ENCODE assay signal across 7 mouse cellular contexts in the genomic region with DNA sequence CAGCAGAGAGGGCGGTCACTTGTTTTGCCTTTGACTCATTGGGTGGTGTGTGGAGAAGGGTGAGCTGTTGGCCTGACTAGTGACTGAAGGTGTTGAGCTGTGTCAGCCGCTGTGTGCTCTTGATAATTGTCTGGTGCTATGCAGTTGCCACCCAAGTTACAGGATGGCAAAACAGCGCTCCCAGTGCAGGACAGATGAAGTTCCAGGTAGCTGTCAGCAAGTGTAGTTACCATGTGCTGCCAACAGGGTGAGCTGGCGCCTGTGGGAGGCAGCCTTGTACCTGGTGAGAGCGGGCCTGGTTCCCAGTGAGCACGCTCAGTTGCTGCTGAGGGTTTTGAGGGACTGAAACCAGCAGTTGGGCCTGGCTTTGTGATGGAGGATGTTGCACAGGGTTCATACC. TPM values are rescaled to one million over a fixed set of nuclear protein-coding genes. Genes with fewer than 3 reads are reported as not detected.
DNase-seq lines count a peak whose midpoint lies in the region; ATAC-seq and TF ChIP-seq lines count a peak whose summit lies in the region.

No protein-coding gene starts in this region.

- TF ChIP-seq CTCF in C2C12 (IDR thresholded peaks at IDR 0.05; ENCODE audit: control insufficient read depth, insufficient read depth, insufficient read length): peak; percentile 19
- peak; percentile 94 for TF ChIP-seq CTCF in ES-Bruce4 (IDR thresholded peaks at IDR 0.05; ENCODE audit: low read depth, low read length)

- no peaks in the 10 kb centered on the region for H3K9me3 ChIP-seq in ES-Bruce4 (replicated peaks; ENCODE audit: control insufficient read depth, insufficient read depth, low read length, poor library complexity, severe bottlenecking)
- H3K9me3 ChIP-seq in kidney, embryonic 15.5 days (replicated peaks): no peaks in the 10 kb centered on the region; the same call in 1 of the 2 replicates

- H3K79me3 ChIP-seq in C2C12 (ENCODE audit: low read depth): peaks cover 50% of the 10 kb centered on the region

- peak; percentile 51; the same call in 1 of the 2 replicates for TF ChIP-seq EP300 in ES-Bruce4 (IDR thresholded peaks at IDR 0.05; ENCODE audit: insufficient read depth, low read depth, low read length)

- peak; percentile 71 for DNase-seq in cerebellum, adult 9-10 months
- peak; percentile 69 for DNase-seq in forelimb bud, embryonic 11.5 days (ENCODE audit: low read depth, low spot score)
- peak; percentile 51 for DNase-seq in lung, postnatal 25 days (ENCODE audit: low spot score)
- peak; percentile 54 to 61 for DNase-seq in spleen, postnatal 14 days (ENCODE audit: low spot score in 2 of 2)

- H3K4me1 ChIP-seq in ES-Bruce4 (ENCODE audit: control insufficient read depth, insufficient read depth, low read length): peaks cover 8% of the 10 kb centered on the region
- peaks cover 34% of the 10 kb centered on the region for H3K4me1 ChIP-seq in kidney, embryonic 15.5 days

- TF ChIP-seq POLR2A in ES-Bruce4 (IDR thresholded peaks at IDR 0.05; ENCODE audit: insufficient read depth, low read length): no peak

- H3K27ac ChIP-seq in ES-Bruce4 (ENCODE audit: insufficient read depth, low read length): no peak overlapping the region
- H3K27ac ChIP-seq in kidney, embryonic 15.5 days: peak overlapping the region; percentile 7

- H3K36me3 ChIP-seq in C2C12 (ENCODE audit: control insufficient read depth, insufficient read depth): peaks cover 82% of the 10 kb centered on the region
- peaks cover 13% of the 10 kb centered on the region for H3K36me3 ChIP-seq in ES-Bruce4 (ENCODE audit: control insufficient read depth, insufficient read depth, low read length, poor library complexity, severe bottlenecking)
- peaks cover 79% of the 10 kb centered on the region for H3K36me3 ChIP-seq in kidney, embryonic 15.5 days

- no peaks in the 10 kb centered on the region for H3K27me3 ChIP-seq in C2C12 (ENCODE audit: control insufficient read depth, insufficient read depth, insufficient read length)
- no peaks in the 10 kb centered on the region for H3K27me3 ChIP-seq in ES-Bruce4 (ENCODE audit: control insufficient read depth, insufficient read depth, low read length, poor library complexity, severe bottlenecking)
- no peaks in the 10 kb centered on the region for H3K27me3 ChIP-seq in kidney, embryonic 15.5 days

- peak; percentile 60 for ATAC-seq in kidney, embryonic 15.5 days (replicated peaks; ENCODE audit: low FRiP score)

- H3K9ac ChIP-seq in ES-Bruce4 (ENCODE audit: low read depth, poor library complexity, severe bottlenecking): no peak overlapping the region
- H3K9ac ChIP-seq in kidney, embryonic 15.5 days: no peak overlapping the region

- H3K4me2 ChIP-seq in kidney, embryonic 15.5 days: no peak overlapping the region

- peaks cover 68% of the 10 kb centered on the region for H3K79me2 ChIP-seq in C2C12 (ENCODE audit: control insufficient read depth, insufficient read depth)

- no peak overlapping the region for H3ac ChIP-seq in C2C12 (ENCODE audit: control insufficient read depth, insufficient read length, low read depth)

- H3K4me3 ChIP-seq in C2C12 (ENCODE audit: insufficient read depth, poor library complexity, severe bottlenecking) (no peak overlapping the region), ES-Bruce4 (ENCODE audit: low read depth, low read length) (no peak overlapping the region)
- no peak overlapping the region for H3K4me3 ChIP-seq in kidney, embryonic 15.5 days (replicated peaks)

- 45% methylated on average over 6 of the region's 6 CpGs for WGBS in kidney, embryonic 15.5 days

TF ChIP-seq in C2C12, 6 proteins besides CTCF, POLR2A, EP300 and RAD21:
- peak; percentile 19 for TF ChIP-seq MAX (IDR thresholded peaks at IDR 0.05)
- TF ChIP-seq CEBPB (IDR thresholded peaks at IDR 0.05; ENCODE audit: low read depth): no peak
- no peak for TF ChIP-seq MYOD1 (IDR thresholded peaks at IDR 0.05; ENCODE audit: control insufficient read depth, insufficient read length, low read depth)

RNA-seq across cellular contexts. Expression of gene Pttg1ip, which starts 9.3 kb away (rescaled TPM):
- polyA plus RNA-seq in C2C12 (2012; fragmentation: generic; extraction: Trizol): 96.1 TPM
- 83.2 and 89.6 TPM in 2 replicates for polyA plus RNA-seq in ES-Bruce4 (2011; ENCODE audit: insufficient read depth, insufficient read length, low read depth, missing spikeins)
- polyA plus RNA-seq in kidney, embryonic 15.5 days (2015; fragmentation: Nextera tagmentation; extraction: Ambion mirVana): 149 and 152 TPM in 2 replicates

RNA-seq across cellular contexts. Expression of gene Sumo3, which starts 15.1 kb away (rescaled TPM):
- 152 TPM for polyA plus RNA-seq in C2C12 (2012; fragmentation: generic; extraction: Trizol)
- polyA plus RNA-seq in ES-Bruce4 (2011; ENCODE audit: insufficient read depth, insufficient read length, low read depth, missing spikeins): 218 and 242 TPM in 2 replicates
- polyA plus RNA-seq in kidney, embryonic 15.5 days (2015; fragmentation: Nextera tagmentation; extraction: Ambion mirVana): 332 TPM in 2 replicates

RNA-seq across cellular contexts. Expression of gene Gm49325, which starts 15.2 kb away (rescaled TPM):
- polyA plus RNA-seq in C2C12 (2012; fragmentation: generic; extraction: Trizol) (5.1 TPM), ES-Bruce4 (2011; ENCODE audit: insufficient read depth, insufficient read length, low read depth, missing spikeins) (50.7 and 57.6 TPM in 2 replicates)
- polyA plus RNA-seq in kidney, embryonic 15.5 days (2015; fragmentation: Nextera tagmentation; extraction: Ambion mirVana): 3.6 and 6.3 TPM in 2 replicates

RNA-seq across cellular contexts. Expression of gene Ube2g2, which starts 31.3 kb away (rescaled TPM):
- 85.5 TPM for polyA plus RNA-seq in C2C12 (2012; fragmentation: generic; extraction: Trizol)
- polyA plus RNA-seq in ES-Bruce4 (2011; ENCODE audit: insufficient read depth, insufficient read length, low read depth, missing spikeins): 40.2 and 43.2 TPM in 2 replicates
- 71.9 and 72.0 TPM in 2 replicates for polyA plus RNA-seq in kidney, embryonic 15.5 days (2015; fragmentation: Nextera tagmentation; extraction: Ambion mirVana)
